ENCODE assay signal across 25 mouse cellular contexts in genomic region chr19:37211416-37211815, GRCm38 (mm10).
"Had no signal": no experiment of that assay in that cellular context is flagged by ENCODE, and none has a peak within 500 bp of the region (broad histone marks: within the 10 kb centered on the region; RNA-seq: fewer than 3 reads in every experiment).

No protein-coding gene starts in this region.

- ATAC-seq: intestine, postnatal 0 days; midbrain, embryonic 13.5 days; midbrain, embryonic 16.5 days had no signal

- H3K9ac ChIP-seq: limb, embryonic 12.5 days; limb, embryonic 15.5 days; lung, embryonic 15.5 days; midbrain, embryonic 13.5 days; neural tube, embryonic 13.5 days; stomach, embryonic 15.5 days had no signal

- H3K4me2 ChIP-seq: limb, embryonic 12.5 days; limb, embryonic 15.5 days; lung, embryonic 15.5 days; midbrain, embryonic 13.5 days; neural tube, embryonic 13.5 days; stomach, embryonic 15.5 days had no signal

- DNase-seq: kidney, adult 2 months; kidney, postnatal 25 days; layer of hippocampus, adult 9-11 months; left cerebral cortex, postnatal 4 days; lung, adult 18-20 months; lung, postnatal 10 days; lung, postnatal 36 days; right cerebral cortex, adult 18-20 months; right cerebral cortex, postnatal 14 days; right cerebral cortex, postnatal 4 days; spleen, adult 18-20 months; thymus, postnatal 25 days had no signal

- H3K27ac ChIP-seq: kidney, postnatal 0 days; layer of hippocampus, adult 2 months; limb, embryonic 12.5 days; limb, embryonic 15.5 days; lung, embryonic 15.5 days; midbrain, embryonic 10.5 days; midbrain, embryonic 13.5 days; neural tube, embryonic 13.5 days; stomach, embryonic 15.5 days had no signal

- H3K9me3 ChIP-seq: limb, embryonic 12.5 days; limb, embryonic 15.5 days; lung, embryonic 15.5 days; megakaryocyte, embryonic 14.5 days; midbrain, embryonic 10.5 days; midbrain, embryonic 13.5 days; neural tube, embryonic 13.5 days; stomach, embryonic 15.5 days had no signal

- H3K4me3 ChIP-seq: layer of hippocampus, adult 2 months; limb, embryonic 12.5 days; limb, embryonic 15.5 days; lung, embryonic 15.5 days; megakaryocyte, embryonic 14.5 days; midbrain, embryonic 10.5 days; midbrain, embryonic 13.5 days; myocyte; neural tube, embryonic 13.5 days; stomach, embryonic 15.5 days had no signal

- H3K27me3 ChIP-seq: limb, embryonic 12.5 days; limb, embryonic 15.5 days; lung, embryonic 15.5 days; midbrain, embryonic 13.5 days; neural tube, embryonic 13.5 days; stomach, embryonic 15.5 days had no signal
